Mouse (Mus musculus) layer of hippocampus, adult 9-11 months (tissue): Measurements from ENCODE around the gene Cpeb4.
"Not testable (repeated sequence)": the region's sequence is repeated elsewhere in the genome, so short reads cannot be mapped to it uniquely, and the experiment has no call there.

Experiments
- DNase-seq: peaks from one replicate; pipeline ENCODE4 v3.0.0; 2022

Cpeb4 gene

GRCm38 (mm10) chr11:31871911-31872310 is at the start of gene Cpeb4:
Gene Cpeb4 (plus strand): TSS chr11:31872211.
- DNase-seq, result no peak

DNA sequence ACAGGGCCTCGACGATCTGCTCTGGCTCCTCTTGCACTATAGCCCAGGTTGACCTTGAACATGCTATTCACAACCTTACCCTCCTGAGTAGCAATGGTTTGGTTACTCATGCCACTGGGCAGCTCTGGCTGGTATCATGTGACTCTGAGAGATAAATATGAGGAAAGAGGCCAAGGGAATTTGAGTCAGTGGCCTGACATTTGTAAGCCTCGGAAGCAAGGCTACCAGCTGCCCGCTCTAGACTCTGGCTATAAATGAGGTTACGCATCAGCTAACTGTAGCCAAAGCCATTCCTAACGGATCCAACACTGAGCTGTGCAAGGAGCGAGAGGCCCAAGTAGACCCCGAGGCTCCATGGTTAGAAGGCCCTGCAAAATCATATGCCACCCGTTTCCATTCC is 49.5 kb upstream of the Cpeb4 start:
- DNase-seq, result no peak

DNA sequence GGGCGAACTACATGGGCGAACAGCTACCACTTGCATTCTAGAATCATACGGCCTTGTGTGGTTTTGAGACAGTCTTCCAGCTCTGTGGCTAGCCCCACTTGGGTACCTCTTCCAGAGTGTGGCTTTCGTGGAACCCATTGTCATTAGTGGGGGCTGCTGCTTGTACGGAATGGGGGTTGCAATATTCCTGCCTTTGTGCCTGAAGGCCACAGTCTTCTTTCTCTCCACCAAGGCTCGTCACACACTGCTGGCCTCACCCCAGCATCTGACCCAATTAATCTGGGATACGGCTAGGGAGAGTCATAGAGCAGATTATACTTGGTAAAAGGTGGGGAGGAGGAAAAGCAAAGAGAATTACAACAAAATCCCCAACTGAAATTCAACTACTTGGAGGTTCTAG is 48.5 kb upstream of the Cpeb4 start:
- no peak for DNase-seq

GRCm38 (mm10) chr11:31824504-31825166 is 47.4 kb upstream of the Cpeb4 start:
- no peak for DNase-seq

- no peak for DNase-seq
These were observed 43.8 kb upstream of the Cpeb4 start for GRCm38 (mm10) chr11:31828011-31828770.

DNA sequence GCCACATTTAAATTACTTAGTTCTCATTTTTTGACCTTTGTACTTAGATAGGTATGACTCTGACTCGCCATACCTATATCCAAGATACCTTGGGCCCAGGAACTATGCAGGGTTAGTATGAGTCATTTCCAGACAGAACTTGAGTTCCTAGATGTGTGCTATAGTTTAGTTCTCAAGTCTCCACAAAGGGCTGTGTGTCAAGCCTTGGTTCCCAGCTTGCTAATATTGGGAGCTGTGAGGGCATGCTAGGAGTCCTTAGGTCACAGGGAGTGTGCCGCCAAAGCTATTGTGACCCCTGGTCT is 43.3 kb upstream of the Cpeb4 start:
- no peak for DNase-seq

DNA sequence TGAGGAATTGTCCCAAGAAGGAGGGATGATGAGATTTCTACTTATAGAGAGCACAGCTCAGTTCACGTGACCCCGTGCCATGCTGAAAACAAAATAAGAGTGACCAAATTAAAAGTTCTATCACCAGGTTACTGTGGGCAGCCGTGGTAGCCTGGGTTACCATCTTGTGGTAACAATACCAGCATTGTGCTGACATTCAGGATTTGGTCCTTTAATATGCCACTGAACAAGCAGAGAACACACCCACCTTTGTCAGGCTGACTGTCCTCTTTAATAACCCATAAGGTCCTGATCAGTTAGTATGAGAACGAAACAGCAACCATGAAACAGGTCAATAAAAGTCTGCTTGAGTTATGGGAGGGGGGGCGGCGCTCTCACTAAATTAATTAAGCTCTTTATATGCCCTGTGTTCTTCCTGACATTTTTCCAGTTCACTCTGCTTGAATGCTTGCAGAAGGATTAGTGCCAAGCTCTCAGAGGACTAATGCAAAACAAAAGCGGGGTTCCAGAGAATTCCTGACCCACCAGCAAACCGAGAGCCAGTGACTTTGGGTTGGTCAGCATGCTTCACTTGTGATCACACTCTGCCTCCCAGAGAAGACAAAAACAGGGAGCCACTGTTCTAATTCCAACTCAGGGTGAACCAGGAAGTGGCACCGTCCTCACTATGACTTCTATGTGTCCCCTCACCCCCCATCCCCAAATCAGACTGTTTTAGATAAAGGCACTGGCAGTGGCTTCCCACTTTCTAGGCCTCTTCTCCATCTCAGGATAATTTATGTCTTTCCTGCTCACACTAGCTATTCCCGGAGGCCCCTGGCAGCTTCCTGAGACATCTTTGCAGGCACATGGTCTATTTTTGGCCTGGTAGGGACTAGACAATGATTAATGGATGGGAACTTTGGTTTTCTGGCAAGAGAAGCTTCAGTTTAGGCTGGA is 41.5 kb upstream of the Cpeb4 start:
- no peak for DNase-seq

GRCm38 (mm10) chr11:31831451-31831850 is 40.6 kb upstream of the Cpeb4 start:
- DNase-seq, result no peak

DNA sequence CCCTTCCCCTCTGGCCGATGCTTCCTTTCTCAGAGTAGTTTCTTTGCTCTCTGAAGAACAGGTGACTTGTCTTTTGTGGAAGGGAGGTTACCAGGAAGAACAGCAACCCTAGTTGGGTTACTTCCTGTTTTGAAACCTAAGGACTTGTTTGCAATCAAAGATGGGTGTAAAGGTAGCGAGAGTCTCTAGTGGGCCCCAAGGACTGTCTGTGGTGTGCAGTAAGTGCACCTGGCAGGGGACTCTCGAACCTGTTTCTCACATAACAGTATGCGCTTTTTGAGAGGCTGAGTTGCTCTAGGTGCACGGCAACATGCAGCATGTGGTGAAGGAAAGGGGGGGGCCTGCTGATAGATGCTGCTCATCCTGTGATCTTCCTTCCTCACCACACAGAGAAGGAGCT is 40.0 kb upstream of the Cpeb4 start:
- DNase-seq, result no peak

DNA sequence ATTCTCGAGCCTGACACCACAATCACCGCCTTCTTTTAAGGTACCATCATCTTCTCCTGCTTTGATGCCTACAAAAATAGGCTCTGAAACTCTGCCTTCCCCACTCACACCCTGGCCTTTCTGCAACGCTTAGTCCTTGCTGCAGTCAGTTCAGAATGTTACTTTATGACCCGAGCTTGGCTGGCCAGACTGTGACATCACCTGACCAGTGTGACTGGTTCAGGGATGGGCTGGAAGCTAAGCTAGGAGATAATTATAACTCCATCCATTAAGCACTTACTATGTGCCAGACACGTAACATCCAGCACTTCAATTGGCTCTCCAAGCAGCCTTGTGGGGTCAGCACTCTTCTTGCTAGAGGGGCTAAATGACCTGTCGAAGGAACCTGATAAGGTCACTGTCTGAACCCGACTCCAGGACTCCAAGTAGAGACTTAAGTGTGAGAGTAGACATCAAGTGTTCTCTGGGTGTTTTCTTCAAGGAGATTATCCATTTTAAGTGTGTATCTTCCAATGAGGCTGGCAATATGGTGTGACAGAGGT is 39.5 kb upstream of the Cpeb4 start:
- no peak for DNase-seq

DNA sequence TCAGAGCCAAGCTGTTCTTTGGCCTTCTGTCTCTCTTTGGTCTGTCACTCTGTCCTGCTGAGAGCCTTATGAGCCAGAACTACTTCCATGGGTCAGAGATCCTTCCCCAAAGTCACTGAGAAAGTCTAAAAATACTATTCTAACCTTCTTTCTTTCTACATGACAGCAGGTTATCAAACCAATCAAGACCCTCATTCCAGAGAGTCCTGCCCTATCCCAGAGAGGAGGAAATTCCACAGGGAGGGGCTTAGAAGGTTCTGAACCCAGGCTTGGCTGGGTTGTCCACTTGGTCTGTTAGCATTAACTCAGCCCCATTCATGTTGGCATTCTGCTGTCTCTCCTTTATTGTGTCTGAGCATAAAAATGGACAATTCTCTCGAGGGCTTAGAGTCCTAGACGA is 38.5 kb upstream of the Cpeb4 start:
- no peak for DNase-seq

- no peak for DNase-seq
These were observed 36.7 kb upstream of the Cpeb4 start for GRCm38 (mm10) chr11:31835352-31835751.

DNA sequence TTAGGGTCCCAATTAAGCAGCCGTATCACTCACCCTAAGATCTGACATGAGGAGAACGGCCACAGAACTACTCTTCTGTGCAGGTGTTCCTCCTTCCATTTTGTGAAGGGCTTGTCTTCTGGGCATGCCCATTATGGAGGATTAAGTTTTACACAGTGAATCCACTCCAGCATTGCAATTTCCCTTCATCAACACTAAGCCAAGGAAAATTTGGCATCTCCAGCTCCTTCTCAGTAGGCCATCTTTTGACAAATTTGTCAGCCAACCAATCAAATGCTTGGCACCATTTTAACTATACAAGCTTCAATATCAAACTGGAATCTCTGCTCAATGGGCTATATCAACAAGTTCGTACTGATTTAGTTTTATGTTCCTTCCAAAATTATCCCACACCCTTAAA is 34.8 kb upstream of the Cpeb4 start:
- DNase-seq, result no peak

- DNase-seq, result no peak
These were observed 34.3 kb upstream of the Cpeb4 start for GRCm38 (mm10) chr11:31837753-31838152.

DNA sequence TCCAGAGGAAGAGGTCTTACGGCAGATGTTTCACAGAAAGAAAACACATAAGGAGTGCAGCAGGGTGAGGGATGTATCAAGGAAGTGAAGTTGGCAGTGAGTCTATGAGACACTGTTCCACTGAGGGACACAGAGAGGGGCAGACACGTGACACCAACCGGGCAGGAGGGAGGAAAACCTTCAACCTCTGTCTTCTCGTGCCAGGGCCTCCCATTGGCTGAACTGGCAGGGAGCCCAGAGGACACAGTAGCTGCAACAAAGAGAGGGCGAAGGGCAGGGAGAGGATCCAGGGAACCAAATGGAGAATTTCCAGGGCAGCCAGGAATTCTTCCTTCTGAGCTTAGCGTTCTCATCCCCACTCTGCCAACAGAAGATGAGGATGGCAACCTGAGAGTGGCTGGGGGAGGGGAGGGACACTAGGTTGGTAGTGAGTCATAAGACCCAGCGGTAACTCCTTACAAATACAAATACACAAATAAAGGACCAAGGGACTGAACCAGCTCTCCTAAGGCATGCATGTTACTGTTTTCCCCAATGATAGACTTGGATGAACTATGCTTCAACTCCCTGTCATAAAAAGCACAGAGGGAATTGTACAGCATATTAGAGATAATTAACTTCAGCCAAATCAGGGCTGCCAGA is 33.4 kb upstream of the Cpeb4 start:
- DNase-seq, result peak; percentile 81

- DNase-seq, result no peak
These were observed 32.9 kb upstream of the Cpeb4 start for GRCm38 (mm10) chr11:31839084-31839460.

DNA sequence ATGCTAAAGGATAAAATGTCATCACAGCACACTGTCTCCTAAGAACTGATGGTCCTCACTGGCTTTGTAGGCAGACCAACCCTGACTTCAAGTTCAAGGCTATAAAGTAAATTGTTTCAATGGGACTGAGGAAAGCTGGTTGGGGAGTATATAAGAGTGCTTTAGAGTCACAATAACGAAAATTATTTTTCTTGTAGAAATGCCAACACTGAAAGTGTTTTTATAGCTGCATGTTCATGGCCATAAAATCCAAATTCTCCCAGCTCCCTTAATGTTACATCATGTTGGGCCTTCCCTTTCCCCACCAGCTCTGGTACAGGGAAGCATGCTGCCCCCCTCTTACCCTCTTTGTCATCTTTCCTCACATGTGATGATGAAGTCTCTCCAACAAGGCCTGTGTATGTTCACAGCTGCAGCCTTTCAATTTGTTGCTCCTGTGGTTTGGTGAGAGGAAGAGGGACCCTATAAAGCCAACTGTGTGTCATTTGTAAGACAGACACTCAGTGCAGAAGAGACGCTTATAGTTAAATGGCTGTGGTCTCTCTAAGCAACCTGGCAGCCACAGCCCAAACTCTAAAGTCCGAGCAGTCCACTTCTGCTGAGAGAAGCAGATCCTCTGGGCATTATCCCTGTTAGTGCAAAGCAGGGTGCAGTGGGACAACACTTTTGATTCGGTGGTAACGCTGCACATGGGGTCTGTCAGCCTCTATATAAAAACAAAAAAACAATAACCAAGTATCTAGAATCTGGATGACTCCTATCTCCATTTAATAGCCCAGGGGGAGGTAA is 29.6 kb upstream of the Cpeb4 start:
- DNase-seq, result no peak

DNA sequence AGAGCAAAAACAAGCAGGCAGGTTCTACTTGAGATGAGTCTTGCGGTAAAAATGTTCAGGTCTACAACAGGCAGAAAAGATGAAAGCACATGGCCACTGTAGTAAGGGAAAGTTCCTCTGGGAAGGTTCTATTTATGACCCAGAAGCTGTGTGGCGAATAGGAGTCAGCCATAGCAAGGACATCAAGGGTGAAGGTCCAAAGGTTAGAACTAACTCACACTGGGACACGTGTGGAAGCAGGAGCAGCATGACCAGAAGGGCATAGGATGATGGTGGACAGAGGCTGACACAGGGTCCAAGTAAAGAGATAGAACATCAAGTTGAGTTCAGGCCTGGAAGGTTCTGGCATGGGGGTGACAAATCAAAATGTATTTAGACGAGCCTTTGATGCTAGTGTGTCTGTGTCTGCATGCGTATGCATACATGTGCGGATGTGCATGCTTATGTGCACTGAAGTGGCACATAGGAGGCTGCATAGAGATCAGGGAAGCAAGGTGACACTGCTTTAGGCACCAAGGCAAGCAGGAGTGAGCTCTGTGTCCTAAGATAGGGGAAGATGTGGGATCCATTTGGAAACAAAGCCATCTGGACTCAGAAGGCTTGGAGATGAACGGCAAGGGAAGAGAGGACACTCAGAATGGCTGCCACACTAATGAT is 28.7 kb upstream of the Cpeb4 start:
- DNase-seq, result no peak

- no peak for DNase-seq
These were observed 28.2 kb upstream of the Cpeb4 start for GRCm38 (mm10) chr11:31843834-31844188.

DNA sequence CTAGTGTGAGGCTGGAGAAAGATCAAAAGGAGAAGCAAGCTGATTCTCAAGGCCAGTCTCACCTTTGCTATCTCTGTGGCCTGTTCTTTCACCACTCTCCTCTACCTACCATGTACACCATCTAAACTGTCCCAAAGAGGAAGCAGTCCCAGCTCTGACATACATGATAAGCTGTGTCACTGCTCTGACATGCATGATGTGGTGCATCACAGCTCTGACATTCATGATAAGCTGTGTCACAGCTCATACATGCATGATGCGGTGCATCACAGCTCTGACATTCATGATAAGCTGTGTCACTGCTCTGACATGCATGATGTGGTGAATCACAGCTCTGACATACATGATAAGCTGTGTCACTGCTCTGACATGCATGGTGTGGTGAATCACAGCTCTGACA is 26.9 kb upstream of the Cpeb4 start:
- not testable (repeated sequence) for DNase-seq

GRCm38 (mm10) chr11:31846771-31847468 is 25.1 kb upstream of the Cpeb4 start:
- DNase-seq, result peak; percentile 64
